Mouse (Mus musculus): ENCODE data around the gene Mink1.

DNA sequence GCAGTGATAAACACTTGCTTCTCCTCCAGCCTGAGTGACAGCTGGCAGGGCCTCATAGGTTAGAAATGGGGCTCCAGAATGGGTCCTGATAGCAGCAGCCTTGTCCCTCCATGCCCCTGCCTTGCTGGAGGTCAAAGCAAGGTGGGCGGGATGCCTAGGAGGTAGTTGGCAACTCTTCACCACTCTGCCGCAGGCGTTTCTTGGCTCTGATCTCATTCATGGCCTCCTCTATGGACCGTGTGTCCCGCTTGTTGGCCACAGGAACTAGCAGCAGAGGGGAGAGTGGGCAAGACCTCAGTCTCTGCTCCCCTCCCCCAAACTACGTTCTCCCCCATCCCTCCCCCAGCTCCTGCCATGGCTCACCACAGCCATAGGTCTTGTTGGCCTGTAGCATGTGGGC is 101.3 kb downstream of the Mink1 start:
- TF ChIP-seq POLR2A (IDR thresholded peaks at IDR 0.05; ENCODE audit: borderline replicate concordance, extremely low read depth, low read depth, low read length) (no peak), CTCF (IDR thresholded peaks at IDR 0.05; ENCODE audit: insufficient read depth, low read length) (no peak)

Measured in lung, adult 2 months (tissue).